Mouse (Mus musculus): ENCODE data around the gene Chchd3. TPM values are rescaled to one million over a fixed set of nuclear protein-coding genes. Genes with fewer than 3 reads are reported as not detected.

The Chchd3 gene
- 84.4 and 85.6 TPM in 2 replicates for polyA plus RNA-seq (2012; rRNA removed)

GRCm38 (mm10) chr6:33059735-33060576 lies at the start of gene Chchd3:
TSS of gene Chchd3 (minus strand) at chr6:33060260.
- DNase-seq (ENCODE audit: low read depth) = peak; percentile 99
- TF ChIP-seq POLR2A (IDR thresholded peaks at IDR 0.05; ENCODE audit: borderline replicate concordance, extremely low read depth, insufficient read depth, insufficient read length, poor library complexity, severe bottlenecking) (no peak), CTCF (IDR thresholded peaks at IDR 0.05; ENCODE audit: borderline replicate concordance, extremely low read depth, insufficient read depth, insufficient read length) (no peak)

- TF ChIP-seq CTCF (IDR thresholded peaks at IDR 0.05; ENCODE audit: borderline replicate concordance, extremely low read depth, insufficient read depth, insufficient read length) = no peak
- no peak for TF ChIP-seq POLR2A (IDR thresholded peaks at IDR 0.05; ENCODE audit: borderline replicate concordance, extremely low read depth, insufficient read depth, insufficient read length, poor library complexity, severe bottlenecking)
- DNase-seq (ENCODE audit: low read depth) = no peak
These were observed 44.6 kb upstream of the Chchd3 start for GRCm38 (mm10) chr6:33104661-33105060.

DNA sequence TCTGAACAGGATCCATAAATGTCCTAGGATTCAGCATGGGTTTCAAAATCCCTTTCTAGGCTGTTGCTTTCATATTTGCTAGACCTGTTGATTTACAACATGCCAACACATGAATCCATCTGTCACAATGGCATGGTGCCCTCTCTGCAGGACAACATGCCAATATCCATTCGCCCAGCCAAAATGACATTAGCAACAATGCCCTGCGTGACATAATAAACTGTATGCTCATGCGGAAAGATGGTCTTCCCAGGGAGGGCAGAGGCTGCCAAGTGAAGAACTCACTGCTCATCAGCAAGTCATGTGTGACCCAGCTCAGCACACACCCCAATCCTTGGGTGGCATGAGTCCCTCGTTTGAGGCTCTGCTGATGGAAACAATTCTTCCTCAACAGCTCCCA lies 38.8 kb upstream of the Chchd3 start:
- no peak for TF ChIP-seq CTCF (IDR thresholded peaks at IDR 0.05; ENCODE audit: borderline replicate concordance, extremely low read depth, insufficient read depth, insufficient read length)
- TF ChIP-seq POLR2A (IDR thresholded peaks at IDR 0.05; ENCODE audit: borderline replicate concordance, extremely low read depth, insufficient read depth, insufficient read length, poor library complexity, severe bottlenecking) = no peak
- DNase-seq (ENCODE audit: low read depth) = peak; percentile 63

- peak; percentile 57 for DNase-seq (ENCODE audit: low read depth)
- TF ChIP-seq POLR2A (IDR thresholded peaks at IDR 0.05; ENCODE audit: borderline replicate concordance, extremely low read depth, insufficient read depth, insufficient read length, poor library complexity, severe bottlenecking) (no peak), CTCF (IDR thresholded peaks at IDR 0.05; ENCODE audit: borderline replicate concordance, extremely low read depth, insufficient read depth, insufficient read length) (no peak)
These were observed 34.7 kb upstream of the Chchd3 start for GRCm38 (mm10) chr6:33094671-33095233.

DNA sequence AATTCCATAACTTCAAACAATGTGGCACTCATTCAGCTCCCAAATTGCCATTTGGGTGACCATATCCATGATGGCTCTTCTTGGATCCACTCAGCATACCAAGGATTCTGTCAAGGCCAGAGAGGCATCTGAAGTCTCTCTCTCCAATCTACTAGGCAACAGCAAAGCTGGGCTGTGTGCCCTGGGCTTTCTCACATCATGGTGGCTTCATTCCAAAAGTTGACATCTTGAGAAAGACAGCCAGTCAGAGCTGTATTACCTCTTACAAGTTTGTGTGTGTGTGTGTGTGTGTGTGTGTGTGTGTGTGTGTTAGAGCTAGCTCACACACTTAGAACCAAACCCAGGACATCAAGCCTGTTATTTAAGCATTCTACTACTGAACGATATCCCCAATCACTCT lies 20.1 kb upstream of the Chchd3 start:
- peak; percentile 84 for DNase-seq (ENCODE audit: low read depth)
- TF ChIP-seq CTCF (IDR thresholded peaks at IDR 0.05; ENCODE audit: borderline replicate concordance, extremely low read depth, insufficient read depth, insufficient read length) (no peak), POLR2A (IDR thresholded peaks at IDR 0.05; ENCODE audit: borderline replicate concordance, extremely low read depth, insufficient read depth, insufficient read length, poor library complexity, severe bottlenecking) (no peak)

- no peak for DNase-seq (ENCODE audit: low read depth)
- no peak for TF ChIP-seq CTCF (IDR thresholded peaks at IDR 0.05; ENCODE audit: borderline replicate concordance, extremely low read depth, insufficient read depth, insufficient read length)
- no peak for TF ChIP-seq POLR2A (IDR thresholded peaks at IDR 0.05; ENCODE audit: borderline replicate concordance, extremely low read depth, insufficient read depth, insufficient read length, poor library complexity, severe bottlenecking)
These were observed 18.3 kb upstream of the Chchd3 start for GRCm38 (mm10) chr6:33078260-33078936.

GRCm38 (mm10) chr6:33066462-33066861 lies 6.4 kb upstream of the Chchd3 start:
- peak; percentile 8 for DNase-seq (ENCODE audit: low read depth)
- TF ChIP-seq CTCF (IDR thresholded peaks at IDR 0.05; ENCODE audit: borderline replicate concordance, extremely low read depth, insufficient read depth, insufficient read length) (no peak), POLR2A (IDR thresholded peaks at IDR 0.05; ENCODE audit: borderline replicate concordance, extremely low read depth, insufficient read depth, insufficient read length, poor library complexity, severe bottlenecking) (no peak)

DNA sequence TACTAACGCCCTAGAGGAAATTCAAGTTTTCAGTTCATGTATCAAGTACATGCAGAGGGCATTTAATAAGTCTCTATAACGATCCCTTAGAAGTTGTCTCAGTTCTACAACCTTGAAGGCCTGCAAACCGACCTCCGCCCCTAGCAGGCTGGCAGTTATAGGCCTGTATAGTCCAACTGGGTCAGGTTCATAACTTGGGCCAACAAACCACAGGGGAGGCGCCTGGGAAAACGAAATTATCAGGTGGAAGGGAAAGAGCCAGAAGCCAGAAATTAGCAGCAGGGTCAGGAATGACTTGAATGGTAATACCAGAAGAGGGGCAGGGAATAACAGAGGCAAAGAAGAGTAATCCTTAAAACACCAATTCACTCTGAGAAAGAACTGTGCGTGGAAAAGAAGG lies 784 bp downstream of the Chchd3 start:
- TF ChIP-seq POLR2A (IDR thresholded peaks at IDR 0.05; ENCODE audit: borderline replicate concordance, extremely low read depth, insufficient read depth, insufficient read length, poor library complexity, severe bottlenecking) (no peak), CTCF (IDR thresholded peaks at IDR 0.05; ENCODE audit: borderline replicate concordance, extremely low read depth, insufficient read depth, insufficient read length) (no peak)

GRCm38 (mm10) chr6:33056392-33056791 lies 3.7 kb downstream of the Chchd3 start:
- TF ChIP-seq CTCF (IDR thresholded peaks at IDR 0.05; ENCODE audit: borderline replicate concordance, extremely low read depth, insufficient read depth, insufficient read length) (no peak), POLR2A (IDR thresholded peaks at IDR 0.05; ENCODE audit: borderline replicate concordance, extremely low read depth, insufficient read depth, insufficient read length, poor library complexity, severe bottlenecking) (no peak)
- no peak for DNase-seq (ENCODE audit: low read depth)

More for the DNA sequence above, 784 bp downstream of the Chchd3 start:
- no peak for DNase-seq (ENCODE audit: low read depth)

DNA sequence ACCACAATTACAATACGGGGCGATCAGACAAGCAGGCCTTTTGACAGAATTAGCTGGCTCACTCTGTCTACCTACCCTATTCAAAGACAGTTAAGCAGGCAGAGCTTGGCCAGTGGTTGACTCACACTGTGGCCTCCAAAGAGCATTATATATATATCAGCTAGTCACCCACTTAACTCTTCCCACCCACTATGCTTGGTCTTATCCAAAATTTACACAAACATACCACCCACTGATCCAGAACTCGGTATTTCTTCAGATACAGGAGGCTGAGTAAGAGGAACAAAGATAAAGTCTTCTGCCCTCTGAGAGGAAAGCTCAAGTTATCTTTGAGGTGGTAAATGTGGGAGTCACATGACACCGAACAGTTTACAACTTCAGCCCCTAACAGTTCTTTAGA lies 4.4 kb downstream of the Chchd3 start:
- TF ChIP-seq POLR2A (IDR thresholded peaks at IDR 0.05; ENCODE audit: borderline replicate concordance, extremely low read depth, insufficient read depth, insufficient read length, poor library complexity, severe bottlenecking) (no peak), CTCF (IDR thresholded peaks at IDR 0.05; ENCODE audit: borderline replicate concordance, extremely low read depth, insufficient read depth, insufficient read length) (no peak)
- no peak for DNase-seq (ENCODE audit: low read depth)

- no peak for DNase-seq (ENCODE audit: low read depth)
These were observed 5.1 kb downstream of the Chchd3 start for GRCm38 (mm10) chr6:33054946-33055345.

More at GRCm38 (mm10) chr6:33054946-33055345, 5.1 kb downstream of the Chchd3 start:
- TF ChIP-seq POLR2A (IDR thresholded peaks at IDR 0.05; ENCODE audit: borderline replicate concordance, extremely low read depth, insufficient read depth, insufficient read length, poor library complexity, severe bottlenecking) (no peak), CTCF (IDR thresholded peaks at IDR 0.05; ENCODE audit: borderline replicate concordance, extremely low read depth, insufficient read depth, insufficient read length) (no peak)

Measured in brain, embryonic 14.5 days (tissue).